Mouse (Mus musculus) olfactory bulb, adult 2 months (tissue): ENCODE measurements around the gene Gpr162. TPM values are rescaled to one million over a fixed set of nuclear protein-coding genes. Genes with fewer than 3 reads are reported as not detected.
A peak's percentile ranks its signal among the peaks of the same experiment; 100 is the strongest.
"Not testable (repeated sequence)": the region's sequence is repeated elsewhere in the genome, so short reads cannot be mapped to it uniquely, and the experiment has no call there.

Experiments
- H3K27ac ChIP-seq: fragments of 200-500 bp; 2 replicates; pipeline ENCODE4 v1.5.1; 2012; ENCODE audit warnings: low read depth, low read length; ENCODE audit not compliant: insufficient read depth
- H3K4me1 ChIP-seq: fragments of 200-500 bp; 2 replicates; pipeline ENCODE4 v1.6.1; 2012; ENCODE audit warnings: low read length; ENCODE audit not compliant: control insufficient read depth, insufficient read depth
- H3K4me3 ChIP-seq: fragments of 200-500 bp; 2 replicates; pipeline ENCODE4 v1.5.1; 2012; ENCODE audit warnings: mild to moderate bottlenecking, low read depth, low read length, moderate library complexity; ENCODE audit not compliant: insufficient read depth
- CTCF ChIP-seq: fragments of 200-500 bp; IDR thresholded peaks from 2 replicates; pipeline ENCODE4 v1.5.1; 2012; ENCODE audit warnings: low read depth, mild to moderate bottlenecking, low read length, moderate library complexity; ENCODE audit not compliant: insufficient read depth
- POLR2A ChIP-seq: fragments of 200-500 bp; IDR thresholded peaks from 2 replicates; pipeline ENCODE4 v1.6.1; 2012; ENCODE audit warnings: mild to moderate bottlenecking, low read depth, low read length, moderate library complexity; ENCODE audit not compliant: insufficient read depth
- WGBS: fragments of 180-500 bp; shearing (Covaris S2); methylation state at CpG from one replicate; pipeline ENCODE4 v1.1.7; 2018; 5-methylcytosine and 5-hydroxymethylcytosine counted together
- polyA plus RNA-seq: library from polyadenylated mRNA; stranded (reverse); fragments of >200 nt; gene quantifications from 2 replicates; pipeline ENCODE4 v1.2.4, GENCODE M21; 2012; ENCODE audit warnings: low replicate concordance; ENCODE audit not compliant: missing spikeins, insufficient read depth, insufficient read length

Gene Gpr162
- polyA plus RNA-seq, 1 experiment: not detected

- no peak for TF ChIP-seq POLR2A
- TF ChIP-seq CTCF: no peak
- H3K27ac ChIP-seq: no peak overlapping the region
- 86% methylated on average over 4 of the region's 4 CpGs for WGBS
- no peak overlapping the region for H3K4me3 ChIP-seq
- H3K4me1 ChIP-seq: peaks cover 28% of the 10 kb centered on the region
Observed at GRCm38 (mm10) chr6:124816611-124817010, 47.2 kb downstream of the Gpr162 start.

GRCm38 (mm10) chr6:124814858-124815774, 48.7 kb downstream of the Gpr162 start:
- WGBS: 70% methylated on average over 9 of the region's 9 CpGs
- Histone ChIP-seq H3K27ac (no peak overlapping the region), H3K4me1 (peaks cover 30% of the 10 kb centered on the region)

DNA sequence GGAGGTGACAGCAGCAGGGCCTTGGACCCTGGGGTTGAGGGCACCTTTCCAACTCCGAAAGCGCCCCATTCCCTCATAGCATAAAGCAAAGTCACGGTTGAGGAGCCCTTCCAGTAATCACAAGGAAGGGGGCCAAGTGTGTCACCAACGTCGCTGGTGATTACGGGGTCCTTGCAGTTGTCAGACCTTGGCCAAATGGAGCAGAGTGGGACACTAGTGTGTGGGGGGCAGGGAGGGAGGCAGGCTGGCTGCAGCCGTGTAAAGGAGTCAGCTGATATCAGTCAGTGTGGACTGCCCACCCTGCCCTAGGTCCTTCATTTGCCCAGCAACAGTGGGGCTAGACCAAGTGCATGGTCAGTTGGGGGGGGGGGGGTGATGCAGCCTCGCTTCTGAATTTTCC, 49.3 kb downstream of the Gpr162 start:
- peaks cover 37% of the 10 kb centered on the region for H3K4me1 ChIP-seq
- H3K4me3 ChIP-seq: peak overlapping the region; percentile 66
- TF ChIP-seq CTCF (no peak), POLR2A (no peak)
- no peak overlapping the region for H3K27ac ChIP-seq
- 18% methylated on average over 8 of the region's 8 CpGs for WGBS

More at GRCm38 (mm10) chr6:124814858-124815774, 48.7 kb downstream of the Gpr162 start:
- no peak overlapping the region for H3K4me3 ChIP-seq
- no peak for TF ChIP-seq POLR2A
- TF ChIP-seq CTCF: no peak

DNA sequence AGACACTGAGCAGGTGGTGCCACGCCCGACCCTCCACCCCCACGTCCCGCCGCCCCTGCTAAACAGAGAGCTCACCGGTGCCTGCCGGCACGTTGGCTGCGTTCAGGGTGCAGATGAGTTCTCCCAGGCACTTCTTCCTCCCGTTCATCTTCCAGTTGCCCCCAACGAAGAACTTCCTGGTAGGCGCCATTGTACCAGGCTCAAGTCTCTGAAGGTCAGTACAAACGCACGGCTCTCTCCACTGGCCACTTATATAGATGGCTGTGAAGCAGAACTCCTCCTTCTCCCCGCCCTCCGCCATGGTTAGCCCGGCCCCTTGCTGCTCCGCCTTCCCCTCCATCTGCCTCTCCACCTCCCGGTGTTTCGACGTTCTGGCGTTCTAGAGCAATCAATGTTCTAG, 49.9 kb downstream of the Gpr162 start, which contains the start of gene Tpi1:
TSS of gene Tpi1 (minus strand) at position 364 of the 400 bp plus-strand sequence.
- Histone ChIP-seq H3K4me3 (peak within 1 kb of the TSS; percentile 66), H3K27ac (peak within 1 kb of the TSS; percentile 68)
- TF ChIP-seq CTCF: no peak
- peak; percentile 71 for TF ChIP-seq POLR2A

DNA sequence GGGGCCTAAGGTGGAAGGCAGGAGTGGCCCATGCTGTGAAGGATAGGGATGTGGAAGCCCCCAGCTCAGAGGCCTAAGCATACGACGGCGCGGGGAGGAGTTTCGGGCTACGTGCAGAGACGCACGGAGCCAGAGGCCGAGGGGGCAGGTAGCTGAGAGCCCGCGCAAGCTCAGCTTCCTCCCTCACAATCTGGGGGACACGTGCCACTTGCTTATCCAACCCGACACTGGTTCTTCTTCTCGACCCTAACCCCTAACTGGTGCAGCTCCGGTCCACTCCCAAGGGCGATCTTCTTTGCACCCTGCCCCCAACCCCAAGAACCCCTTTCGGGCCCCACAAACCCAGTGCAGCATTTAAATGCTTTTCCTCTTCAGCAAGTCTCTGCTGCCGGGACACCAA, 50.3 kb downstream of the Gpr162 start:
- peak overlapping the region; percentile 68 for H3K27ac ChIP-seq
- H3K4me1 ChIP-seq: peaks cover 45% of the 10 kb centered on the region
- H3K4me3 ChIP-seq: peak overlapping the region; percentile 66
- WGBS: under 1% methylated on average over 18 of the region's 18 CpGs
- TF ChIP-seq CTCF (no peak), POLR2A (peak; percentile 9; the same call in 1 of the 2 replicates)

More for the DNA sequence above, 49.9 kb downstream of the Gpr162 start, which contains the start of gene Tpi1:
- under 1% methylated on average over 22 of the region's 22 CpGs for WGBS
- peaks cover 42% of the 10 kb centered on the region for H3K4me1 ChIP-seq

DNA sequence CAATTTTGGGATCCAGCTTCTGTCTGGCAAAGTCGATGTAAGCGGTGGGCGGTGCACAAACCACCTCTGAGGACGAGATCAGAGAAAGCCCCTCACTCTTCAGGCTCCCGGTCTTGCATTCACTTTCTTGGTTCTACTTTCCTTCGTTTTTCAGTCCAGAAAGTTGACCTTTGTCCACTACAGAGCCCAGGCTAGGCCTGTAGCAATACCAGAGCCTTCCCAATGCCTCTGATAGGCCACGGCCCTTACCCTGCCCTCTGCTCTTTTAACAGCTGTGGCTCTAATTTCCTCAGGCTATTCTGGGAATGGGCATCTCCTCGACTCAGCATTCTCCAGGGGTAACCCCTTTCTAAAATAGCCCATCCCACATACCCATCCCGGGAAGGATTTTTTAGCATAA, 50.9 kb downstream of the Gpr162 start:
- peak overlapping the region; percentile 66 for H3K4me3 ChIP-seq
- 23% methylated on average over 9 of the region's 9 CpGs for WGBS
- TF ChIP-seq POLR2A: no peak
- no peak for TF ChIP-seq CTCF
- peak overlapping the region; percentile 68 for H3K27ac ChIP-seq
- H3K4me1 ChIP-seq: peaks cover 48% of the 10 kb centered on the region

- peaks cover 50% of the 10 kb centered on the region for H3K4me1 ChIP-seq
- TF ChIP-seq POLR2A (no peak), CTCF (no peak)
- H3K27ac ChIP-seq: no peak overlapping the region
- peak overlapping the region; percentile 66 for H3K4me3 ChIP-seq
- WGBS: 81% methylated on average over 24 of the region's 24 CpGs
Observed at GRCm38 (mm10) chr6:124811701-124812560, 51.9 kb downstream of the Gpr162 start.

DNA sequence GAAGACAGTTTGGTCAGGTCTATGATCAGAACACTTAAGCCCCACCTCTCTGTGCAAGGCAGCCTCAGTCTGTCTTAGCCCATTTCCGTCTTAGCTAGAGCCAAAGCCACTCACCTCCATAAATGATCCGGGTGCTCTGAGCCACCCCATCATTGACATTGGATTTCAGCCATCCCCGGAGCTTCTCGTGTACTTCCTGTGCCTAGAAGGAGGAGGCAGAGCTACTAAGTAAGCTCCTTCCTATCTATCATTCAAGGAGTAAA, 52.4 kb downstream of the Gpr162 start:
- TF ChIP-seq POLR2A: no peak
- no peak for TF ChIP-seq CTCF
- H3K27ac ChIP-seq: no peak overlapping the region
- no peak overlapping the region for H3K4me3 ChIP-seq
- WGBS: 65% methylated on average over 4 of the region's 4 CpGs
- H3K4me1 ChIP-seq: peaks cover 56% of the 10 kb centered on the region

DNA sequence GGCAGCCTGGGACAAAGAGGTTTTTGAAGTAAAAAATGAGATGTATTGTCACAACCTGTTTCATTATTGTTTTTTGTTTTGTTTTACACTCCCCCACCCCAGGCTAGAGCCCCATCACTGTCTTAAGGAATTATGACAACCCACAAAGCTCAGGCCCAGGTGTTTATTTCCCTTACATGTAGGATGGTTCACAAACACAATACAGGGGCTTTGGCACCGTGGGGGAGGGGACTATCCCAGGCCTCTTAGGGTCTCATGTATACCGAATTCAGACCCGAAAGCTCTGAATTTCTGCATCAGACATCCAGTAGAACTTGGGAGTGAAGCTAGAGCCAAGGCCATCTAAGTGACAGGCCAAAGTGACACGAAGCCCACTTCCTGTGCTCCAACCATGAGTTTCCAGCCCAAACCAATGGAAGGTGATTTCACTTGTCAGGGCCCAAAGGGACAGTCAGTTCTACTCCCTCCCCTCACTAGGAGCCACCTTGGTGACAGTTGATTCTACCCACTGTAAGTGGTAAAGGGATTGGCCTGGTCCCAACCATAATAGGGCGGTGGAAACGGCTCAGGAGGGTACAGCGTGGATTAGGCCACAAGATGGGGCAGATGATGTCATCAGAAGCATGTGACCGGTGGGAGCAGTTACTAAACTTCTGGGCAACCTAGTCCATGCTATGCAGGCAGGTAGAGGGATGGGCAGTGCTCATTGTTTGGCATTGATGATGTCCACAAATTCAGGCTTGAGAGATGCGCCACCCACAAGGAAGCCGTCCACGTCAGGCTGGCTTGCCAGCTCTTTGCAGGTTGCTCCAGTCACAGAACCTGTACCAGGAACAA, 53.0 kb downstream of the Gpr162 start:
- H3K4me1 ChIP-seq: peaks cover 60% of the 10 kb centered on the region
- not testable (repeated sequence) for H3K4me3 ChIP-seq, H3K27ac ChIP-seq
- WGBS: 80% methylated on average over 11 of the region's 11 CpGs
